In the genomic region with DNA sequence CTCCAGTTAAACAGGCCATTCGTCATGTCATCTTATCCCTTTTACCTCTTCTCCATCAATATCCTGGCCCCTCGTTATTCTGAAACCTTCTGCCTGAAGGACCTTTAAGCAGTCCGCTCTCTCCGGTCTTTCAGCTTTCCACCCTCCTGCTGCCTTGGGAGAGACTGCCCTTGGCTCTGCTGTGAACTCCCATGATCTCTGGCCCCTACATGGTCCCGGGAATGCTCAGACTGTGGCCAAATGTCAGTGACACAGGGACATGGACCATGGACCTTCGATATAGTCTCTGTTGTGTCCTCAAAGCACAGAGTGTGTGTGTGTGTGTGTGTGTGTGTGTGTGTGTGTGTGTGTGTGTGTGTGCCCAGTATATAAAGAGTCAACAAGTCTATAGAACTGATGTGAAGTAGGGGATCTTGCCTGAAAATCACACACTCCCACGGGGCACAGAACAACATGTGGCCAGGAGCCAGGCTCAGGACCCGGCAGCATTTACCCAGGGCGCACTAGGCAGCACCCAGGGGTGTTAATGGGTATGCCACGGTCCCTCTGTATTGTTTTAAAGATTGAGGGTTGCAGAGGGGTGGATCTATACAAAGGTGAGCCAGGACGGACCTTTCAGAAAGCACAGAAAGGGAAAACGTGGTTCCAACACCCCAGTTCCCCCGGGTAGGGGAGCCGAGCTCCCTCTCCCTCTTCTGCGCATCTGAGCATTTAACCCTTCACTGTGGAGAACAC, we compare ENCODE assay signal across 8 mouse cellular contexts. TPM values are rescaled to one million over a fixed set of nuclear protein-coding genes. Genes with fewer than 3 reads are reported as not detected.
A peak's percentile ranks its signal among the peaks of the same experiment; 100 is the strongest.
DNase-seq lines count a peak whose midpoint lies in the region; ATAC-seq and TF ChIP-seq lines count a peak whose summit lies in the region.

No protein-coding gene starts in this region.

- no peaks in the 10 kb centered on the region for H3K36me3 ChIP-seq in forebrain, postnatal 0 days (ENCODE audit: insufficient read depth)
- H3K36me3 ChIP-seq in liver, embryonic 13.5 days: peaks cover 14% of the 10 kb centered on the region

- peaks cover 23% of the 10 kb centered on the region for H3K4me1 ChIP-seq in forebrain, postnatal 0 days (ENCODE audit: insufficient read depth)
- peaks cover 95% of the 10 kb centered on the region for H3K4me1 ChIP-seq in liver, embryonic 13.5 days (replicated peaks)

- no peak overlapping the region for H3K9ac ChIP-seq in forebrain, postnatal 0 days
- no peak overlapping the region for H3K9ac ChIP-seq in liver, embryonic 13.5 days

- H3K27ac ChIP-seq in forebrain, postnatal 0 days (ENCODE audit: low read depth, low read length): peak overlapping the region; percentile 66
- H3K27ac ChIP-seq in liver, embryonic 13.5 days: peak overlapping the region; percentile 47

- H3K9me3 ChIP-seq in forebrain, postnatal 0 days (ENCODE audit: low read length): no peaks in the 10 kb centered on the region
- no peaks in the 10 kb centered on the region for H3K9me3 ChIP-seq in liver, embryonic 13.5 days (replicated peaks)

- DNase-seq in embryo, embryonic 10.5 days (ENCODE audit: low spot score): peak; percentile 52
- no peak for DNase-seq in embryo, embryonic 9.5 days (ENCODE audit: extremely low spot score)
- peak; percentile 25 for DNase-seq in Muller cell, postnatal 12 days (ENCODE audit: inconsistent ontology term)
- no peak for DNase-seq in forebrain, postnatal 0 days
- DNase-seq in liver, embryonic 13.5 days: no peak
- no peak for DNase-seq in urinary bladder, postnatal 25 days (ENCODE audit: low spot score)
- DNase-seq in gastrocnemius, postnatal 4 days (ENCODE audit: low spot score in 2 of 2): no peak
- no peak for DNase-seq in left cerebral cortex, adult 18-20 months (ENCODE audit: low spot score in 2 of 2)

- H3K4me2 ChIP-seq in forebrain, postnatal 0 days (ENCODE audit: low read depth): no peak overlapping the region
- no peak overlapping the region for H3K4me2 ChIP-seq in liver, embryonic 13.5 days

- no peak for TF ChIP-seq CTCF in forebrain, postnatal 0 days (IDR thresholded peaks at IDR 0.05; ENCODE audit: low read depth)

- 19% methylated on average over 15 of the region's 15 CpGs for WGBS in forebrain, postnatal 0 days
- WGBS in liver, embryonic 13.5 days (ENCODE audit: insufficient replicate concordance): 68% methylated on average over 15 of the region's 15 CpGs

- no peaks in the 10 kb centered on the region for H3K27me3 ChIP-seq in forebrain, postnatal 0 days (ENCODE audit: insufficient read depth, low read length)
- H3K27me3 ChIP-seq in liver, embryonic 13.5 days: no peaks in the 10 kb centered on the region

- ATAC-seq in forebrain, postnatal 0 days: 0 out of 2 replicates have a peak, but pooled peaks have one; percentile 18
- ATAC-seq in liver, embryonic 13.5 days (ENCODE audit: low read depth): 0 out of 2 replicates have a peak, but pooled peaks have one; percentile 18

- H3K4me3 ChIP-seq in forebrain, postnatal 0 days (ENCODE audit: low read depth, low read length): no peak overlapping the region
- no peak overlapping the region for H3K4me3 ChIP-seq in liver, embryonic 13.5 days (replicated peaks)

RNA-seq across cellular contexts. Expression of a gene that starts 23.1 kb away (rescaled TPM):
- total RNA-seq in forebrain, postnatal 0 days (2014; rRNA removed): 10.0 and 14.3 TPM in 2 replicates
- 7.9 and 11.1 TPM in 2 replicates for polyA plus RNA-seq in forebrain, postnatal 0 days (2015; fragmentation: Nextera tagmentation; extraction: Ambion mirVana)
- polyA plus RNA-seq in liver, embryonic 13.5 days (2015; fragmentation: Nextera tagmentation; extraction: Ambion mirVana): 21.4 and 22.7 TPM in 2 replicates
- 10 to 100 TPM; 77.7 to 81.3 TPM for total RNA-seq in gastrocnemius, postnatal 4 days (2021)
- total RNA-seq in left cerebral cortex, adult 18-20 months (2021): 10 to 100 TPM; 34.9 to 35.8 TPM

RNA-seq across cellular contexts. Expression of a gene that starts 23.5 kb away (rescaled TPM):
- 1.4 and 2.0 TPM in 2 replicates for total RNA-seq in forebrain, postnatal 0 days (2014; rRNA removed)
- 1.4 and 1.8 TPM in 2 replicates for polyA plus RNA-seq in forebrain, postnatal 0 days (2015; fragmentation: Nextera tagmentation; extraction: Ambion mirVana)
- 1.8 and 1.9 TPM in 2 replicates for polyA plus RNA-seq in liver, embryonic 13.5 days (2015; fragmentation: Nextera tagmentation; extraction: Ambion mirVana)
- total RNA-seq in gastrocnemius, postnatal 4 days (2021): under 1 TPM; 0.16 to 0.37 TPM
- 1 to 10 TPM in 1 of 2 experiments, under 1 TPM in 1; 0.70 to 1.3 TPM for total RNA-seq in left cerebral cortex, adult 18-20 months (2021)

RNA-seq across cellular contexts. Expression of a gene that starts 47.1 kb away (rescaled TPM):
- total RNA-seq in forebrain, postnatal 0 days (2014; rRNA removed): 24.1 and 36.5 TPM in 2 replicates
- 28.6 and 31.8 TPM in 2 replicates for polyA plus RNA-seq in forebrain, postnatal 0 days (2015; fragmentation: Nextera tagmentation; extraction: Ambion mirVana)
- polyA plus RNA-seq in liver, embryonic 13.5 days (2015; fragmentation: Nextera tagmentation; extraction: Ambion mirVana): 5.7 and 6.5 TPM in 2 replicates
- total RNA-seq in gastrocnemius, postnatal 4 days (2021): 1 to 10 TPM; 6.1 to 7.2 TPM
- 10 to 100 TPM; 28.7 to 31.0 TPM for total RNA-seq in left cerebral cortex, adult 18-20 months (2021)

RNA-seq across cellular contexts. Expression of a gene that starts 47.2 kb away (rescaled TPM):
- 43.9 and 46.0 TPM in 2 replicates for total RNA-seq in forebrain, postnatal 0 days (2014; rRNA removed)
- polyA plus RNA-seq in forebrain, postnatal 0 days (2015; fragmentation: Nextera tagmentation; extraction: Ambion mirVana): 35.5 and 40.0 TPM in 2 replicates
- 22.9 and 26.0 TPM in 2 replicates for polyA plus RNA-seq in liver, embryonic 13.5 days (2015; fragmentation: Nextera tagmentation; extraction: Ambion mirVana)
- 10 to 100 TPM; 28.5 to 29.5 TPM for total RNA-seq in gastrocnemius, postnatal 4 days (2021)
- 10 to 100 TPM; 34.0 to 41.6 TPM for total RNA-seq in left cerebral cortex, adult 18-20 months (2021)

RNA-seq across cellular contexts. Expression of a gene that starts 54.4 kb away (rescaled TPM):
- 2.5 and 4.9 TPM in 2 replicates for total RNA-seq in forebrain, postnatal 0 days (2014; rRNA removed)
- polyA plus RNA-seq in forebrain, postnatal 0 days (2015; fragmentation: Nextera tagmentation; extraction: Ambion mirVana): 1.6 and 2.0 TPM in 2 replicates
- 4.0 and 4.7 TPM in 2 replicates for polyA plus RNA-seq in liver, embryonic 13.5 days (2015; fragmentation: Nextera tagmentation; extraction: Ambion mirVana)
- total RNA-seq in gastrocnemius, postnatal 4 days (2021): 10 to 100 TPM; 22.7 to 30.9 TPM
- total RNA-seq in left cerebral cortex, adult 18-20 months (2021): 1 to 10 TPM; 5.8 to 8.1 TPM

Comparison
In these comparisons a context has a peak if more than half of its experiments do, and no peak if none do; other contexts are left out.
1. DNase-seq: peak in embryo, embryonic 10.5 days (single experiment) and Muller cell, postnatal 12 days (single experiment); none in embryo, embryonic 9.5 days (single experiment), forebrain, postnatal 0 days (single experiment), liver, embryonic 13.5 days (single experiment), urinary bladder, postnatal 25 days (single experiment), gastrocnemius, postnatal 4 days (0 of 2) and left cerebral cortex, adult 18-20 months (0 of 2).